Mouse (Mus musculus): ENCODE results near the gene Wdr59.

DNA sequence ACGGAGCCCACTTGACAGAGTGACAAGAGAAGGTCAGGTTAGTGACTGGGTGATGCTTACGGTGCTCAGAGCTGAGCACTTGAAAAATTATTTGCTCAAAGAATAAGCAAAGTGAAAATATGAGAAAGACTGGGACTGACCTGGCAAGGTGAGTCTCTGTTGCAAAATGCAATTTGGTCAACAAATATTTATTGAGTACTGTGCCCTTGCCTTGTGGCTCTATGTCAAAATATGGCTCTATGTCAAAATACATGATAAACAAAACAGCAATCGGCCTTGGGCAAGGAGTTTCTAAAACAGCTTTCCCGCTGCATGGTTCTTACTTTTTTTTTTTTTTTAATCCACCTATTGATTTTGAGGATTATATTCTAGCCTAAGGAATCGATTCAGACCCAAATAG lies 13.6 kb upstream of the Wdr59 start:
- TF ChIP-seq GATA1 (IDR thresholded peaks at IDR 0.05; ENCODE audit: borderline replicate concordance, low read length) (no peak), POLR2AphosphoS5 (IDR thresholded peaks at IDR 0.05; ENCODE audit: insufficient replicate concordance, low read depth, low read length) (no peak), CTCF (IDR thresholded peaks at IDR 0.05; ENCODE audit: low read depth, low read length) (no peak), TAL1 (conservative IDR thresholded peaks at IDR 0.05; ENCODE audit: low read depth, low read length) (no peak)

Measured in G1E (cell line).